Mouse (Mus musculus) cortical plate, adult 2 months (tissue): ENCODE data around the gene Adat3. TPM values are rescaled to one million over a fixed set of nuclear protein-coding genes. Genes with fewer than 3 reads are reported as not detected.
"Not testable (repeated sequence)": the region's sequence is repeated elsewhere in the genome, so short reads cannot be mapped to it uniquely, and the experiment has no call there.

Source experiments
- H3K27ac ChIP-seq: fragments of 200-500 bp; 2 replicates; pipeline ENCODE4 v1.5.1; 2012; ENCODE audit warnings: low read length, control low read depth, inconsistent platforms; ENCODE audit not compliant: insufficient read depth
- H3K4me1 ChIP-seq: fragments of 200-500 bp; 2 replicates; pipeline ENCODE4 v1.6.1; 2011; ENCODE audit warnings: low read length; ENCODE audit not compliant: control insufficient read depth, insufficient read depth
- H3K4me3 ChIP-seq: fragments of 200-500 bp; 2 replicates; pipeline ENCODE4 v1.5.1; 2011; ENCODE audit warnings: mild to moderate bottlenecking, low read length, control low read depth; ENCODE audit not compliant: insufficient read depth
- CTCF ChIP-seq: fragments of 200-500 bp; IDR thresholded peaks from 2 replicates; pipeline ENCODE4 v1.5.1; 2011; ENCODE audit warnings: mild to moderate bottlenecking, control low read depth, low read length; ENCODE audit not compliant: insufficient read depth; ENCODE audit errors: extremely low read depth
- POLR2A ChIP-seq: fragments of 200-500 bp; IDR thresholded peaks from 2 replicates; pipeline ENCODE4 v1.6.1; 2011; ENCODE audit warnings: mild to moderate bottlenecking, low read length, control low read depth; ENCODE audit not compliant: insufficient read depth; ENCODE audit errors: extremely low read depth
- polyA plus RNA-seq: library from polyadenylated mRNA; depleted of rRNA; stranded (reverse); fragments of >200 nt; gene quantifications from 2 replicates; pipeline ENCODE4 v1.2.3, GENCODE M21; 2012

Adat3 gene
- polyA plus RNA-seq, 1 experiment, result 4.0 TPM

GRCm38 (mm10) chr10:80589127-80589878 lies 13.4 kb upstream of the Adat3 start:
- TF ChIP-seq CTCF (no peak), POLR2A (no peak)
- Histone ChIP-seq H3K27ac (no peak overlapping the region), H3K4me3 (peak overlapping the region; percentile 78), H3K4me1 (peaks cover 8% of the 10 kb centered on the region)

- H3K4me3 ChIP-seq, result peak within 1 kb of the TSS; percentile 78
- H3K4me1 ChIP-seq, result peaks cover 8% of the 10 kb centered on the region
- TF ChIP-seq POLR2A, result peak; percentile 92
- no peak for TF ChIP-seq CTCF
- H3K27ac ChIP-seq, result no peak within 1 kb of the TSS
These were observed 12.5 kb upstream of the Adat3 start, which contains the start of gene Abhd17a for GRCm38 (mm10) chr10:80589879-80590854. Gene Abhd17a (minus strand): TSS chr10:80590341.

GRCm38 (mm10) chr10:80596318-80596717 lies 6.4 kb upstream of the Adat3 start:
- no peaks in the 10 kb centered on the region for H3K4me1 ChIP-seq
- TF ChIP-seq CTCF (no peak), POLR2A (no peak)
- H3K4me3 ChIP-seq, result no peak overlapping the region
- H3K27ac ChIP-seq, result no peak overlapping the region

- TF ChIP-seq CTCF (no peak), POLR2A (no peak)
- Histone ChIP-seq H3K4me3 (peak overlapping the region; percentile 58), H3K4me1 (no peaks in the 10 kb centered on the region; the same call in 1 of the 2 replicates), H3K27ac (peak overlapping the region; percentile 56)
These were observed 684 bp downstream of the Adat3 start for GRCm38 (mm10) chr10:80603364-80603763.

GRCm38 (mm10) chr10:80604001-80604509 lies 1.4 kb downstream of the Adat3 start:
- Histone ChIP-seq H3K4me1 (no peaks in the 10 kb centered on the region; the same call in 1 of the 2 replicates), H3K4me3 (peak overlapping the region; percentile 58; the same call in 1 of the 2 replicates), H3K27ac (peak overlapping the region; percentile 56)
- TF ChIP-seq CTCF, result no peak
- TF ChIP-seq POLR2A, result no peak

- Histone ChIP-seq H3K4me3 (no peak overlapping the region), H3K4me1 (no peaks in the 10 kb centered on the region; the same call in 1 of the 2 replicates), H3K27ac (no peak overlapping the region)
- TF ChIP-seq CTCF, result no peak
- no peak for TF ChIP-seq POLR2A
These were observed 2.3 kb downstream of the Adat3 start for GRCm38 (mm10) chr10:80604988-80605387.

- H3K4me3 ChIP-seq, H3K4me1 ChIP-seq, H3K27ac ChIP-seq: not testable (repeated sequence)
These were observed 3.0 kb downstream of the Adat3 start, which contains the start of gene Gm49322 for GRCm38 (mm10) chr10:80605721-80606120. Gene Gm49322 (plus strand): TSS chr10:80606021.

GRCm38 (mm10) chr10:80606306-80606705 lies 3.6 kb downstream of the Adat3 start:
- H3K4me1 ChIP-seq, result no peaks in the 10 kb centered on the region; the same call in 1 of the 2 replicates
- no peak overlapping the region for H3K27ac ChIP-seq
- TF ChIP-seq CTCF, result no peak
- no peak for TF ChIP-seq POLR2A
- no peak overlapping the region for H3K4me3 ChIP-seq

- no peak overlapping the region for H3K4me3 ChIP-seq
- TF ChIP-seq POLR2A, result no peak
- TF ChIP-seq CTCF, result no peak
- no peak overlapping the region for H3K27ac ChIP-seq
- no peaks in the 10 kb centered on the region; the same call in 1 of the 2 replicates for H3K4me1 ChIP-seq
These were observed 4.2 kb downstream of the Adat3 start for GRCm38 (mm10) chr10:80606737-80607350.
